Mouse (Mus musculus): ENCODE measurements around the gene Zmym5. TPM values are rescaled to one million over a fixed set of nuclear protein-coding genes. Genes with fewer than 3 reads are reported as not detected.
"Not testable (repeated sequence)": the region's sequence is repeated elsewhere in the genome, so short reads cannot be mapped to it uniquely, and the experiment has no call there.

The Zmym5 gene
- polyA plus RNA-seq, 1 experiment from 2014 or later: 19.2 TPM

GRCm38 (mm10) chr14:56830491-56831045 lies 19.1 kb upstream of the Zmym5 start:
- ATAC-seq (replicated peaks; ENCODE audit: extremely low read depth, insufficient read depth, low FRiP score): no peak
- Histone ChIP-seq H3K4me1 (ENCODE audit: control insufficient read depth, insufficient read depth, low read length) (no peaks in the 10 kb centered on the region), H3K9ac (ENCODE audit: low read length) (no peak overlapping the region), H3K4me3 (ENCODE audit: low read length) (no peak overlapping the region), H3K4me2 (ENCODE audit: low read depth, low read length) (no peak overlapping the region), H3K27ac (ENCODE audit: low read length) (no peak overlapping the region), H3K9me3 (replicated peaks; ENCODE audit: control insufficient read depth, low read length) (peaks cover 5% of the 10 kb centered on the region), H3K36me3 (ENCODE audit: control insufficient read depth, insufficient read depth) (no peaks in the 10 kb centered on the region), H3K27me3 (ENCODE audit: control insufficient read depth, insufficient read depth, low read length) (no peaks in the 10 kb centered on the region)

GRCm38 (mm10) chr14:56824562-56824961 lies 13.0 kb upstream of the Zmym5 start:
- Histone ChIP-seq H3K4me3 (ENCODE audit: low read length) (no peak overlapping the region), H3K36me3 (ENCODE audit: control insufficient read depth, insufficient read depth) (no peaks in the 10 kb centered on the region), H3K27me3 (ENCODE audit: control insufficient read depth, insufficient read depth, low read length) (no peaks in the 10 kb centered on the region), H3K9me3 (replicated peaks; ENCODE audit: control insufficient read depth, low read length) (peaks cover under 1% of the 10 kb centered on the region), H3K27ac (ENCODE audit: low read length) (no peak overlapping the region), H3K9ac (ENCODE audit: low read length) (no peak overlapping the region), H3K4me1 (ENCODE audit: control insufficient read depth, insufficient read depth, low read length) (no peaks in the 10 kb centered on the region), H3K4me2 (ENCODE audit: low read depth, low read length) (no peak overlapping the region)
- no peak for ATAC-seq (replicated peaks; ENCODE audit: extremely low read depth, insufficient read depth, low FRiP score)

GRCm38 (mm10) chr14:56817616-56818015 lies 6.1 kb upstream of the Zmym5 start:
- H3K4me3 ChIP-seq (ENCODE audit: low read length): no peak overlapping the region

GRCm38 (mm10) chr14:56817131-56817530 lies 5.6 kb upstream of the Zmym5 start:
- ATAC-seq (replicated peaks; ENCODE audit: extremely low read depth, insufficient read depth, low FRiP score): no peak
- Histone ChIP-seq H3K27me3 (ENCODE audit: control insufficient read depth, insufficient read depth, low read length) (no peaks in the 10 kb centered on the region), H3K4me1 (ENCODE audit: control insufficient read depth, insufficient read depth, low read length) (peaks cover 9% of the 10 kb centered on the region), H3K36me3 (ENCODE audit: control insufficient read depth, insufficient read depth) (no peaks in the 10 kb centered on the region), H3K4me3 (ENCODE audit: low read length) (no peak overlapping the region), H3K9me3 (replicated peaks; ENCODE audit: control insufficient read depth, low read length) (no peaks in the 10 kb centered on the region; the same call in 1 of the 2 replicates), H3K4me2 (ENCODE audit: low read depth, low read length) (no peak overlapping the region), H3K9ac (ENCODE audit: low read length) (no peak overlapping the region), H3K27ac (ENCODE audit: low read length) (no peak overlapping the region)
- WGBS: 67% methylated on average over 4 of the region's 4 CpGs

More at GRCm38 (mm10) chr14:56817616-56818015, 6.1 kb upstream of the Zmym5 start:
- Histone ChIP-seq H3K9me3 (replicated peaks; ENCODE audit: control insufficient read depth, low read length) (no peaks in the 10 kb centered on the region; the same call in 1 of the 2 replicates), H3K4me1 (ENCODE audit: control insufficient read depth, insufficient read depth, low read length) (peaks cover 8% of the 10 kb centered on the region), H3K9ac (ENCODE audit: low read length) (no peak overlapping the region), H3K4me2 (ENCODE audit: low read depth, low read length) (no peak overlapping the region), H3K27ac (ENCODE audit: low read length) (no peak overlapping the region), H3K36me3 (ENCODE audit: control insufficient read depth, insufficient read depth) (no peaks in the 10 kb centered on the region), H3K27me3 (ENCODE audit: control insufficient read depth, insufficient read depth, low read length) (no peaks in the 10 kb centered on the region)
- WGBS: 19% methylated on average over 7 of the region's 11 CpGs
- ATAC-seq (replicated peaks; ENCODE audit: extremely low read depth, insufficient read depth, low FRiP score): no peak

- Histone ChIP-seq H3K4me2 (ENCODE audit: low read depth, low read length) (no peak overlapping the region), H3K4me1 (ENCODE audit: control insufficient read depth, insufficient read depth, low read length) (peaks cover 9% of the 10 kb centered on the region), H3K4me3 (ENCODE audit: low read length) (no peak overlapping the region), H3K27me3 (ENCODE audit: control insufficient read depth, insufficient read depth, low read length) (no peaks in the 10 kb centered on the region), H3K36me3 (ENCODE audit: control insufficient read depth, insufficient read depth) (no peaks in the 10 kb centered on the region), H3K9me3 (replicated peaks; ENCODE audit: control insufficient read depth, low read length) (no peaks in the 10 kb centered on the region; the same call in 1 of the 2 replicates), H3K9ac (ENCODE audit: low read length) (no peak overlapping the region), H3K27ac (ENCODE audit: low read length) (no peak overlapping the region)
- no peak for ATAC-seq (replicated peaks; ENCODE audit: extremely low read depth, insufficient read depth, low FRiP score)
- 84% methylated on average over 4 of the region's 4 CpGs for WGBS
These were observed 5.0 kb upstream of the Zmym5 start for GRCm38 (mm10) chr14:56816541-56816940.

- ATAC-seq (replicated peaks; ENCODE audit: extremely low read depth, insufficient read depth, low FRiP score): peak; percentile 41
- Histone ChIP-seq H3K4me3 (ENCODE audit: low read length) (peak overlapping the region; percentile 68), H3K27me3 (ENCODE audit: control insufficient read depth, insufficient read depth, low read length) (no peaks in the 10 kb centered on the region), H3K27ac (ENCODE audit: low read length) (peak overlapping the region; percentile 97), H3K9ac (ENCODE audit: low read length) (peak overlapping the region; percentile 85), H3K36me3 (ENCODE audit: control insufficient read depth, insufficient read depth) (no peaks in the 10 kb centered on the region), H3K4me1 (ENCODE audit: control insufficient read depth, insufficient read depth, low read length) (peaks cover 14% of the 10 kb centered on the region), H3K9me3 (replicated peaks; ENCODE audit: control insufficient read depth, low read length) (no peaks in the 10 kb centered on the region), H3K4me2 (ENCODE audit: low read depth, low read length) (peak overlapping the region; percentile 77)
- under 1% methylated on average over 35 of the region's 35 CpGs for WGBS
These were observed 1.1 kb upstream of the Zmym5 start for GRCm38 (mm10) chr14:56812520-56813036.

- Histone ChIP-seq H3K4me1 (ENCODE audit: control insufficient read depth, insufficient read depth, low read length) (peaks cover 14% of the 10 kb centered on the region), H3K4me2 (ENCODE audit: low read depth, low read length) (peak overlapping the region; percentile 78), H3K27ac (ENCODE audit: low read length) (peak overlapping the region; percentile 90), H3K4me3 (ENCODE audit: low read length) (peak overlapping the region; percentile 60), H3K9ac (ENCODE audit: low read length) (peak overlapping the region; percentile 83)
- not testable (repeated sequence) for H3K9me3 ChIP-seq (replicated peaks; ENCODE audit: control insufficient read depth, low read length); H3K36me3 ChIP-seq (ENCODE audit: control insufficient read depth, insufficient read depth); H3K27me3 ChIP-seq (ENCODE audit: control insufficient read depth, insufficient read depth, low read length); ATAC-seq (replicated peaks; ENCODE audit: extremely low read depth, insufficient read depth, low FRiP score)
- under 1% methylated on average over 44 of the region's 86 CpGs for WGBS
These were observed 480 bp downstream of the Zmym5 start for GRCm38 (mm10) chr14:56810781-56811690.

- H3K9me3 ChIP-seq (replicated peaks; ENCODE audit: control insufficient read depth, low read length): no peaks in the 10 kb centered on the region
- H3K9ac ChIP-seq (ENCODE audit: low read length): no peak overlapping the region
- H3K4me3 ChIP-seq (ENCODE audit: low read length): no peak overlapping the region
- H3K36me3 ChIP-seq (ENCODE audit: control insufficient read depth, insufficient read depth): peaks cover 23% of the 10 kb centered on the region
- H3K27ac ChIP-seq (ENCODE audit: low read length): no peak overlapping the region
- H3K4me1 ChIP-seq (ENCODE audit: control insufficient read depth, insufficient read depth, low read length): no peaks in the 10 kb centered on the region
- no peaks in the 10 kb centered on the region for H3K27me3 ChIP-seq (ENCODE audit: control insufficient read depth, insufficient read depth, low read length)
- no peak overlapping the region for H3K4me2 ChIP-seq (ENCODE audit: low read depth, low read length)
- 37% methylated on average over 2 of the region's 2 CpGs for WGBS
- no peak for ATAC-seq (replicated peaks; ENCODE audit: extremely low read depth, insufficient read depth, low FRiP score)
These were observed 18.3 kb downstream of the Zmym5 start for GRCm38 (mm10) chr14:56793243-56793642.

GRCm38 (mm10) chr14:56784575-56784974 lies 26.9 kb downstream of the Zmym5 start:
- WGBS: 50% methylated on average over 1 of the region's 1 CpGs
- Histone ChIP-seq H3K27me3 (ENCODE audit: control insufficient read depth, insufficient read depth, low read length) (no peaks in the 10 kb centered on the region), H3K4me2 (ENCODE audit: low read depth, low read length) (no peak overlapping the region), H3K9me3 (replicated peaks; ENCODE audit: control insufficient read depth, low read length) (no peaks in the 10 kb centered on the region), H3K4me1 (ENCODE audit: control insufficient read depth, insufficient read depth, low read length) (no peaks in the 10 kb centered on the region), H3K9ac (ENCODE audit: low read length) (no peak overlapping the region), H3K27ac (ENCODE audit: low read length) (no peak overlapping the region), H3K4me3 (ENCODE audit: low read length) (no peak overlapping the region), H3K36me3 (ENCODE audit: control insufficient read depth, insufficient read depth) (no peaks in the 10 kb centered on the region)
- no peak for ATAC-seq (replicated peaks; ENCODE audit: extremely low read depth, insufficient read depth, low FRiP score)
